Mouse (Mus musculus) brain, embryonic 14.5 days (tissue): Measurements from ENCODE around the gene Pde4d.

Experiments used
- CTCF ChIP-seq: fragments of 200-500 bp; IDR thresholded peaks from 2 replicates; pipeline ENCODE4 v1.5.1; 2012; ENCODE audit warnings: inconsistent platforms, mild to moderate bottlenecking, moderate library complexity, borderline replicate concordance; ENCODE audit not compliant: insufficient read depth, insufficient read length; ENCODE audit errors: extremely low read depth
- POLR2A ChIP-seq: fragments of 200-500 bp; IDR thresholded peaks from 2 replicates; pipeline ENCODE4 v1.6.1; 2012; ENCODE audit warnings: mild to moderate bottlenecking, inconsistent platforms, borderline replicate concordance; ENCODE audit not compliant: poor library complexity, insufficient read depth, insufficient read length, severe bottlenecking; ENCODE audit errors: extremely low read depth

- TF ChIP-seq CTCF (no peak), POLR2A (no peak)
These were observed 819.0 kb downstream of the Pde4d start for GRCm38 (mm10) chr13:109268659-109269322.
